Mouse (Mus musculus) limb, embryonic 12.5 days (tissue): Measurements from ENCODE around the gene Slc16a6. TPM values are rescaled to one million over a fixed set of nuclear protein-coding genes. Genes with fewer than 3 reads are reported as not detected.

Experiments
- ATAC-seq: fragments of 200-750 bp; cut with Nextera tagmentation; 2 replicates; pipeline ENCODE4 v1.8.0; 2017; ENCODE audit warnings: low read depth, moderate TSS enrichment; ENCODE audit not compliant: insufficient number of reproducible peaks, insufficient read depth, low FRiP score, low TSS enrichment
- H3K27ac ChIP-seq: fragments of 300-500 bp; sonication (generic); 2 replicates; pipeline ENCODE4 v1.5.1; 2016; ENCODE audit warnings: mild to moderate bottlenecking, moderate library complexity
- H3K27me3 ChIP-seq: fragments of 300-500 bp; sonication (generic); 2 replicates; pipeline ENCODE4 v1.6.1; 2016; ENCODE audit warnings: mild to moderate bottlenecking, moderate library complexity
- H3K36me3 ChIP-seq: fragments of 300-500 bp; sonication (generic); 2 replicates; pipeline ENCODE4 v1.6.1; 2016; ENCODE audit warnings: mild to moderate bottlenecking, moderate library complexity
- H3K4me1 ChIP-seq: fragments of 300-500 bp; sonication (generic); replicated peaks from 2 replicates; pipeline ENCODE4 v1.6.1; 2016
- H3K4me2 ChIP-seq: fragments of 300-500 bp; sonication (generic); 2 replicates; pipeline ENCODE4 v1.6.1; 2016; ENCODE audit warnings: mild to moderate bottlenecking, moderate library complexity
- H3K4me3 ChIP-seq: fragments of 300-500 bp; sonication (generic); replicated peaks from 2 replicates; pipeline ENCODE4 v1.5.1; 2016; ENCODE audit warnings: mild to moderate bottlenecking
- H3K9ac ChIP-seq: fragments of 300-500 bp; sonication (generic); replicated peaks from 2 replicates; pipeline ENCODE4 v1.6.1; 2016; ENCODE audit warnings: mild to moderate bottlenecking, moderate library complexity
- H3K9me3 ChIP-seq: fragments of 300-500 bp; sonication (generic); 2 replicates; pipeline ENCODE4 v1.6.1; 2016; ENCODE audit warnings: mild to moderate bottlenecking, moderate library complexity
- WGBS: fragments of 180-500 bp; shearing (Covaris S2); methylation state at CpG from one replicate; pipeline ENCODE4 v1.1.7; 2016; 5-methylcytosine and 5-hydroxymethylcytosine counted together
- microRNA-seq: library from miRNA; unstranded; fragments of <30 nt; microRNA quantifications from one replicate; pipeline ENCODE4, GENCODE M21; 2017
- polyA plus RNA-seq: library from polyadenylated mRNA; unstranded; fragments of >200 nt; fragmentation: Nextera tagmentation; extraction: Ambion mirVana; gene quantifications from 2 replicates; pipeline ENCODE4 v1.2.1, GENCODE M21; 2016

Slc16a6 gene
- polyA plus RNA-seq, 1 experiment from 2014 or later, result 3.6 TPM

DNA sequence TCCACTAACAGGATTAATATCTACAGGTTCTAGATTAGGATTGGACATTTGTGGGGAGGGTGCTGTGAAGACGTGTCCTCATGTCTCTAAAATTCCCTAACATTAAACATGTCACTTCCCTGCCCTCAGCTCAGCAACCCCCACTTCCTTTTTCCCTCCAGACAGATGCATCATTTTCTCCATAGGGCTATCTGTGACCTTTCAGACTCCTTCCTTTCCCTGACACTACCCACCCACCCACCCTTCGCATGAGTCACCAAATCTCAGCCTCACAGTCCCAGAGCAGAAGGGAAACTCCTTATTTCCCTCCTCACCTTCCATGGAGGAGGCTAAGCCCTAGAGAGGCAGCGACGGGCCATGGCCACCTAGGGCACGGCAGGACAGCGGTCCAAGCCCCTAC lies 59.8 kb downstream of the Slc16a6 start, which contains the start of gene 9930022D16Rik:
Gene 9930022D16Rik, plus strand, starts transcription at position 301 of the 400 bp plus-strand sequence.
- 0 out of 2 replicates have a peak within 1 kb of the TSS, but pooled peaks have one; percentile 8 for H3K9ac ChIP-seq
- H3K36me3 ChIP-seq, result no peaks in the 10 kb centered on the region
- H3K4me2 ChIP-seq, result no peak within 1 kb of the TSS
- H3K4me1 ChIP-seq, result no peaks in the 10 kb centered on the region
- no peak within 1 kb of the TSS for H3K27ac ChIP-seq
- no peaks in the 10 kb centered on the region for H3K27me3 ChIP-seq
- 84% methylated on average over 6 of the region's 6 CpGs for WGBS
- H3K9me3 ChIP-seq, result 0 out of 2 replicates have a peak, but pooled peaks cover 4% of the 10 kb centered on the region
- H3K4me3 ChIP-seq, result no peak within 1 kb of the TSS
- ATAC-seq, result no peak

- H3K27ac ChIP-seq, result no peak overlapping the region
These were observed 63.0 kb downstream of the Slc16a6 start for GRCm38 (mm10) chr11:109410197-109410980.

GRCm38 (mm10) chr11:109406431-109406830 lies 67.0 kb downstream of the Slc16a6 start:
- Histone ChIP-seq H3K9me3 (no peaks in the 10 kb centered on the region), H3K4me3 (no peak overlapping the region), H3K4me1 (no peaks in the 10 kb centered on the region), H3K4me2 (no peak overlapping the region), H3K36me3 (peaks cover 2% of the 10 kb centered on the region; the same call in 1 of the 2 replicates), H3K9ac (no peak overlapping the region), H3K27ac (no peak overlapping the region), H3K27me3 (no peaks in the 10 kb centered on the region)
- no peak for ATAC-seq
- WGBS, result 89% methylated on average over 5 of the region's 5 CpGs

More at GRCm38 (mm10) chr11:109410197-109410980, 63.0 kb downstream of the Slc16a6 start:
- Histone ChIP-seq H3K9me3 (0 out of 2 replicates have a peak, but pooled peaks cover 4% of the 10 kb centered on the region), H3K4me3 (no peak overlapping the region), H3K27me3 (no peaks in the 10 kb centered on the region), H3K9ac (no peak overlapping the region), H3K4me1 (no peaks in the 10 kb centered on the region), H3K4me2 (no peak overlapping the region), H3K36me3 (no peaks in the 10 kb centered on the region)
- no peak for ATAC-seq
- 90% methylated on average over 15 of the region's 15 CpGs for WGBS

Small RNA genes lying within 50 kb of the gene (microRNA-seq; reads per million reads assigned to microRNA genes)
- gene Gm25540, result not detected

Other genes starting within 250 kb of the Slc16a6 start
- 4.1 and 5.7 TPM in 2 replicates for gene Rgs9, start 175.5 kb downstream of the Slc16a6 start, polyA plus RNA-seq
- 20.3 and 22.2 TPM in 2 replicates for gene Gna13, start 110.8 kb downstream of the Slc16a6 start, polyA plus RNA-seq
- not detected in 2 replicates for gene 9930022D16Rik, start 59.7 kb downstream of the Slc16a6 start, polyA plus RNA-seq
- gene Amz2, start 47.7 kb downstream of the Slc16a6 start, polyA plus RNA-seq, result 43.2 and 46.8 TPM in 2 replicates
- 2.8 and 4.3 TPM in 2 replicates for gene Arsg, start 224 bp downstream of the Slc16a6 start, polyA plus RNA-seq
- gene Wipi1, start 138.4 kb upstream of the Slc16a6 start, polyA plus RNA-seq, result 40.6 and 41.0 TPM in 2 replicates
- gene Prkar1a, start 175.8 kb upstream of the Slc16a6 start, polyA plus RNA-seq, result 359 and 372 TPM in 2 replicates
- 0.28 and 0.64 TPM in 2 replicates for gene Fam20a, start 248.7 kb upstream of the Slc16a6 start, polyA plus RNA-seq